Mouse (Mus musculus) lung, postnatal 0 days (tissue): ENCODE results near the gene Ogdh.

Experiments
- CTCF ChIP-seq: IDR thresholded peaks from 2 replicates; pipeline ENCODE4 v1.5.1; 2016; ENCODE audit warnings: antibody characterized with exemption, mild to moderate bottlenecking
- EP300 ChIP-seq: IDR thresholded peaks from 2 replicates; pipeline ENCODE4 v1.6.1; 2016; ENCODE audit warnings: antibody characterized with exemption, mild to moderate bottlenecking, control low read depth

DNA sequence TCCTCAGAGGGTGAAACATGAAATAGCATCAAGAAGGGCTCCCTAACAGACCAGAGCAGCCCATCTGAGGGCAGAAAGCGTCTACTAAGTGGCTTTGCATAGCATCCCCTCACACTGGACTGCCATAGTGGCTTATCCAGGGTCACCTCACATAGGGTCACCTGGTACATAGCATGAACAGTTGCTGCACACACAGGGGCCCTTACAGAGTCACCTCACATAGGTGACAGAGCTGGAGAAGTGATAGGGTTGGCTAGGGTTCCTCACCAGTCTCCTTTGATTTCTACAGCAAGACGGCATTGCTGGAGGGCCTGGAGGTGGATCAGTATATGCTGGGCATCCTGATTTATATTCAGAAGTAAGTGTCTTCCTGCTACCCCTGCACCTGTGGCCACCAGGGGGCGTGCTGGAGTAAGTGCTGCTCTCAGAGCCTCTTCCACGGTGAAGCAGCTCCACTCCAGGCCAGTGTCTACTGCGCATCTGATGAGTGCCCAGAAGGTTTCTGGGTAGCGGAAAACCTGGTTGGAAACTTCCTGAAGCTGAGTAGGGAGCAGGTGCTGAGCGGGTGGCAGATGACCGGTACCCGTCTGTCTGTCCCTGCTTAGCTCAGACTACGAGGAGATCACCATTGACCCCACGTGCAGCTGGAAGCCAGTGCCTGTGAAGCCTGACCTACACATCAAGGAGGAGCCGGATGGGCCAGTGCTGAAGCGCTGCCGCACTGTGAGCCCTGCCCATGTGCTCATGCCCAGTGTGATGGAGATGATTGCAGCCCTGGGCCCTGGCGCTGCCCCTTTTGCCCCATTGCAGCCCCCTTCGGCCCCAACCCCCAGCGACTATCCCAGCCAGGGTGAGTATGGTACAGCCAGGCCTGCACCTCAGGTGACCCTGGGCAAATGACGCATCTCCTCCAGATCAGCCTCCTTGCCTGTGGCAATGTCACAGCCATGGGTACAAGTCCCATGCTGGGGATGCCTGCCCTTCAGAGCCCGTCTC is 111.4 kb downstream of the Ogdh start:
- TF ChIP-seq CTCF (peak; percentile 84), EP300 (no peak)
